Mouse (Mus musculus): ENCODE data around the gene Hsd17b6.

Gene Hsd17b6

DNA sequence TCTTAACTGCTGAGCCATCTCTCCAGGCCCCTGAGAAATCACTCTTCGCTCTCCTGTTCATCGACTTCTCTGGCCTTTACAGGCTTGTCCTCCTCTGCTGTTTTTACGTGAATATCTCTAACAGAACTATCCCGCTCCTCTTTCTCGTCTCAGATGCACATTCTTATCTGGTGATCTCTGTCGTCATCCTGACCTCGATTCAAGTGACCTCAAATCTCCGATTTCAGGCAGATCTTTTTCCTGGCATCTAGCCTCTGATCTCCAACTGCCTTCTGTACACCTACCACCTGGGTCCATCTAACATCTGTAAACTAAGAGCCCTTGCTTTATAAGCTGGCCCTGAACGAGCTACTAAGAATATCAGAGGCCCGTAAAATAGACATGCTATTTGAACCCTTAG is 2.5 kb downstream of the Hsd17b6 start:
- DNase-seq: no peak

DNA sequence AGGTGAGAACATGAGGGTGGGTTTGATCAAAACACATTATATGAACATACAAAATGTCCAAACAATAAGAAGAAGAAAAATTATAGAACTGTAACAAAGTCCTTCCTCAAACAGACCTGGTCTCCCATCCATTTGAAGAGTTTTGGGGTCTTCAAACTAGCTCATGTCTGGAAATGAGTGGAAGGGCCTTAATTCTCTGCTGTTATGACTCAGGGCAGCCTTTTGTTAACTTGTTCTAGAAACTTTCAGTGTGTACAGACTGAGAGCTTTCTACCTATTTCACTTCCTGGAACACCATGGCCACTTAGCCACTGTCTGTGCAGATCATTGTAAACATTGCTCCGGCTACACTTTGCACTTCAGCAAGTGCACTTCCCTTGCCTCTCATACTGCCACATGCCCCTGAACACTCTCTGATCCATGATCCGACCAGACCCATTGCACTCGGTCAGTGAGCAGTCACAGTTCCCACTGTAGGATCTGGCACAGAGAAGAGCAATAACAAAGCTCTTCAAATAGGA is 4.1 kb downstream of the Hsd17b6 start:
- no peak for DNase-seq

DNA sequence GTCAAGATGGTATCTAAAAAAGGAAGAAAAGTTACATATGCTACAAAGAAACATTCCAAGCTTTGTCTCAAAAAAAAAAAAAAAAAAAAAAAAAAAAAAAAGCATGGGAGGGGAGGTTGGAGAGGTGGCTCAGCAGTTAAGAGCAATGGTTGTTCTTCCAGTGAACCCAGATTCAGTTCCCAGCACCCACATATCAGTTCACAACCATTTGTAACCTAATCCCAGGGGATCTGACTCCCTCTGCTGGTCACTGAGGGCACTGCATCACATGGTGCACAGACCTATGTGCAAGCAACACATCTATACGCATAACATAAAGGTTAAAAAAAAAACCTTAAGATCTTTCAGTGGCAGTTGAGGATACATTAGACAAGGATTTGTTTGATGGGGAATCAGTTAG is 9.2 kb downstream of the Hsd17b6 start:
- no peak for DNase-seq

DNA sequence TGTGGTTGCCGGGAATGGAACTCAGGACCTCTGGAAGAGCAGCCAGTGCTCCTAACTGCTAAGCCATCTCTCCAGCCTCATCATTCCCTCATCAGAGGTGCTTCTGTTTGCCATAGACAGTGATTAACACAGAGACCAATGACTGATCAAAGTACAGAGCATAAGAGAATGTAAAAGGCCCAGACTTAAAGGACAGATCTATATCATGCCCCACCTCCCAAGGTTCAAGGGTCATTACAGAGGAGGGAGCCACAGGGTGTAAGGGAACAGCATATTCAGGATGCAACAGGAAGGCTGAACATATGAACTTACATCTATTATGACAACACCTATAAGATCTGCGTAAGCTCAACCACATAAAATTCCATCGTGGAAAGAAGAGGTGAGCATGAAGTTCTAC is 10.7 kb downstream of the Hsd17b6 start:
- DNase-seq: no peak

DNA sequence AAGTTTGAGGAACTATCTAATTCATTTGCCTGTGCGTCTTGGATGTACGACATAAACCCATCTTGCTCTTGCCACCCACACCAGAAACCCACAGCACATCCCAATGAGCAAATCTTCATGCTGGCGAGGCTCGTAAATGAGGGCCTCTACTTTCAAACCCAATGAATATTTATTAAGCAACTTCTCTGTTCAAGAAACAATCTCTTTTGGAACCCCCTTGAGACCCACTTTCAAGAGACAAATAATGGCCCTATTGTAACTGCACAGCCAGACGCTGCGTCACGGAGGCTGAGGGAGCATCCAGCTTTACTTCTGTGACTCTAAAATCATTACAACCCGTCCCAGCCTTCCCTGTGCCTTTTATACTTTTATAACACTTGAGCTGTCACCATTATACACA is 21.8 kb downstream of the Hsd17b6 start:
- DNase-seq: no peak

DNA sequence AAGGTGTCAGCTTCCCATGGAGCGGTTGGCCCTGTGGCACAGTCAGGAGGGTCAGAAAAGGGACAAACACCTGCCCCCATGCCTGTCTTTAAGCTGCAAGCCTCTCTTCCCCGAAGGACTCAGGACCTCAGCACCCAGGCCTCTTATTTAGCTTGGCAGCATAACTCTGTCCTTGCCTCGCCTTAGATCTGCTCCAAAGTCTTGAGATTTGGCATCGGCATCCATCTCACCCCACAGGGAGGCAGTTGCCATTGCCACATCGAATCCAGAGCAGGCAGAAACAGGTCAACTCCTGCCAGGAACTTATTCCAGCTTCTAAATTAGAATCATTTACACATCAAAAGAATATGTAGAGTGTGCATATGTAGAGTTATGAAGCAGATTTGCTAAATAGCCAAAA is 22.8 kb downstream of the Hsd17b6 start:
- DNase-seq: no peak

DNA sequence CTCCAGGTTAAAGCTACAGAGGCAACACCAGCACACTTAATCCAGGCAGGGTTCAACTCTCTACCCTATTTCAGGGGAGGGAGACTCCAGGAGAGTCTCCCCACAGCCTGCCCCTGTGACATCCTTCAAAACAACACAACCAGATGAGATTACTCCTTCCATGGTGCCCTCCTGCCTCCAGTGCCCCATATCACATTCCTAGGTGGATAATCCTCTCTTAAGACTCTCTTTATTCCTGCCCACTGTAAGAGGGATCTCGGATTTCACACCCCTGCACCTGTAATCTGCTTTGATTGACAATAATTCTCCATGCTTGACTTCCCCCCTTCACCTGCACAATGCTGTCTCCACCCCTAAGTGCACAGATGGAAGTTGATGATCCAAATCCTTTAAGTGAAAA is 31.9 kb downstream of the Hsd17b6 start:
- DNase-seq: no peak

DNA sequence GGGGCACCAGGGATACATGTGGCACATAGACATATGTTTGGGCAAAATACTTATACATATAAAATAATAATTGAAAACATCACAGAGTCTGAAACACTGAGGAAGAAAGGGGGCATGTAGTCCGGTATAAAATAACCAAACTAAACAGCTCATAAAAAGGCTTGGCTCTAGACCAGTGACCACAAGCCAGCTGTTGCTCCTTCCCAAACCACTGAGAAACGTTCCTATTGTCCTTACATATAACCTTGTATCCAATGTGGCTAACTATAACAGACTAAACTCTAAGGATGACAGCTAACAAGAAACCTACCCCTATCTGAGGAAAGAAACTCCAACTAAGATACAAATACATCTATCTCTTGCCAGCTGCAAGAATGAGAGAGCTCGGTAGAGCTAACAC is 33.3 kb downstream of the Hsd17b6 start:
- peak; percentile 30 for DNase-seq

DNA sequence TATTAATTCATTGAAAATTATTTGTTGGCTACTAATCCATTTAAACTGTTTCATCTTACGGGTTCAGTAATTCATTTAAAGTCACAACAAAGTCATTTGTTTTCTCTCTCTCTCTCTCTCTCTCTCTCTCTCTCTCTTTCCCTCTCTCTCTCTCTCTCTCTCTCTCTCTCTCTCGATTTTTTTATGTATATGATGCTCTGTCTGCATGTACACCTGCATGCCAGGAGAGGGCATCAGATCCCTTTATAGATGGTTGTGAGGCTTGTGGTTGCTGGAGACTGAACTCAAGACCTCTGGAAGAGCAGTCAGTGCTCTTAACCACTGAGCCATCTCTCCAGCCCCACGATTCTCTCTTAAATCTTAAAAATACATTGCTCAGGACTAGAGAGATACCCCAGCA is 36.3 kb downstream of the Hsd17b6 start:
- no peak for DNase-seq

DNA sequence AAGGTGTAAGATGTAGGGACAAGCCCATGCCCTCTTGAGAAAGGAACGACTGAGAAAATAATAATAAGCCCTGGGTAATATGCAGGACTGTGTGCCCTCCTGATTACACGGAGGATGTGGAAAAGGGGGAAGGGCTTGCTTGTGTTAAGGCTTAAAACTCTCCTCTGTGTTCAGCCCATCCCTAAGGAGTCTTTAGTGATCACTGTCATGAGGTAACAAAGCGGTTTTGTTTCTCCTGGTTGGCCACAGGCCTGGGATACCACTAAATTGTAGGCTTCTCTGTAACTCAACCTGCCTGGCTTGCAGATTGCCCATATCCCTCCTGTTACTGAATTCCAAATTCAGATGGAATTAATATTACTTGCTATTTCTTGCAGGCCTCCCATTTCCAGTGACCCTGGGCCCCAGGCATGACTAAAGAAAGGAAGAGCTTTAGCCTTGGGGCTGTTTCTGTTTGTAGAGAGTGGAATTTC is 37.0 kb downstream of the Hsd17b6 start:
- no peak for DNase-seq

DNA sequence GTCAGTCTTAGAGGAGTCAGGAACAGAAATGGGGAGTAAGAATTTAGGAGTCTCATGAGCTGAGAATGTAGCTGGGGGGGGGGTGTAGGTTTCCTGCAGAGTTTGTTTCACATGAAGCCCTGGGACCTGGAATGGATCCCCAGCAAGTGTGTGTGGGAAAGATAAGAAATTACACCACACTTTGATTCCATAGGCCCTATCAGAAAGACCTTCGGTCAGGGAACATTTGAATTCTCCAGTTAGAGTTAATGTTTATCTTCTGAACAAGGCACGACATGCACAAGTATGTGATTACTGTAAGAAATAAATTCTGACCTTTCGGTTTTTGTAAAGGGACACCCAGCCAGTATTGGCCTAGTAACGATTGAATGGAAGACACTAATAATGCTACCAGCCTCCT is 37.6 kb downstream of the Hsd17b6 start:
- DNase-seq: no peak

DNA sequence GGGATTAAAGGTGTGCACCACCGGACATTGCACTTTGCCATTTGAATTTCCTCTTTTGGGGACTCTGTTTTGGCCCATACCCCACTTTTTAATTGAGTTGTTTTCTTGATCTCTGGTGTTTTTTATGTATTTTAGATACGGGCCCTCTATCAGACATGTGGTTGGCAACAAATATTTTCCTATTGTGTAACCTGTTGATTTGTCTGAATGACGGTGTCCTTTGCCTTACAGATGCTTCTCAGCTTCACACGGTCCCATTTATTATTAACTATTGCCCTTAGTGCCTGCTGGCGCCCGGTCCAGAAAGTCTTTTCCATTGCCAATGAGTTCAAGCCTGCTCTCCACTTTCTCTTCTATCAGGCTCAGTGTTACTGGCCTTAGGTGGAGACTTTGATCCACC is 40.9 kb downstream of the Hsd17b6 start:
- no peak for DNase-seq

DNA sequence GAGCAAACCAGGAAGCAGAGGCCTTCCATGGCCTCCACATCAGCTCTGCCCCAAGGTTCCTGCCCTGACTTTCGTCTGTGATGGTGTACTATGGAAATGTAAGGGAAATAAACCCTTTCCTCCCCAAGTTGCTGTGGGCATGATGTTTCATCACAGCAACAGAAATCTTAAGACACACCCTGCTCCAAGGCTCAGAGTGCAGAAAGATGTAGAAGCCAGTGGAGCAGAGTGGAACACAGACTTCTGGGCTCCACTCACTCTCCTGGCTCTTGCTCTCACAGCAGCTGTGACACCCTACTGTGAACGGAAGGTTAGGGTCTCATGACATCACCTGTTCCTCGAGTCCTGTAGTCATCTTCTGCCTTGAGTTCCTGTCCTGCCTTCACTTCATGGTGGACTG is 43.4 kb downstream of the Hsd17b6 start:
- no peak for DNase-seq

DNA sequence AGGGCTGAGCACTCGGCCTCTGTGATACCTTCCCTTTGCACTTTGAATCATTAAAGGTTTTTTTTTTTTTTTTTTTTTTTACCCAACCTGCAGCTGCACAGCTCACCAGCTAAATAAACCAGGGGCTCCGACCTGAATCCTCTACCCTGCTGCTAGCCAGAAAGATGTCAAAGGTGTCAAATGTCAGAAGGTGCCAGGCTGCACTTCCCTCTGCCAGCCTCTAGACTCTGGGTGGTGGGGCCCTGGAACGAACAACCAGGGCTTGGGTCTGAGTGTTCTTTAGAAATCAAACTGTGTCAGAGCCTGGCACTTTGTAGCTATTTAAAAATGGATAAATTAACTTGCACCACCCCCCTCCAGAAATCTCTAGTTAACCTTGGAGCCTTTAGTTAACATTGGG is 45.0 kb downstream of the Hsd17b6 start:
- no peak for DNase-seq

DNA sequence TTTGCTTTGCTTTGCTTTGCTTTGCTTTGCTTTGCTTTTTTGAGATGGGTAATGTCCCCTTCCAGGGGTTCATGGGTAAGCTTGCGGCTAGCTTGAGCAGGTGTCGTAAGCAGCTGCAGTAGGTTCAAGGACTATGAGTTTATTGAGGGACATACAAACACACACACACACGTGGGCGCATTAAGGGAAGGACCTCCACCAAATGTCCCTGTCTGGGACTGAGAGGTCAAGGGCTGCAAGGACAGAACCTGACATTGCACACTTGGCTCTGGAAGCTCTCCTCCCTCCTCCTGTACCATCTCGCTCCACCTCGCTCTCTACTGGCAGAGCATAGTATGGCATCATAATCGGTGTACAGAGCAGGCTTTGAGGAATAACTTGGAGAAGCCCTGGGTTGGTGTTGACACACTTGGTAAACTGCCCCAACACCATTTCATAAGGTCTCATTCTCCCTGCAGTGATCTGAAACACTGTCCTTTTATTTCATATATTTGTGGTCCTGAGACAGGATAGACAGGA is 48.2 kb downstream of the Hsd17b6 start:
- no peak for DNase-seq

DNA sequence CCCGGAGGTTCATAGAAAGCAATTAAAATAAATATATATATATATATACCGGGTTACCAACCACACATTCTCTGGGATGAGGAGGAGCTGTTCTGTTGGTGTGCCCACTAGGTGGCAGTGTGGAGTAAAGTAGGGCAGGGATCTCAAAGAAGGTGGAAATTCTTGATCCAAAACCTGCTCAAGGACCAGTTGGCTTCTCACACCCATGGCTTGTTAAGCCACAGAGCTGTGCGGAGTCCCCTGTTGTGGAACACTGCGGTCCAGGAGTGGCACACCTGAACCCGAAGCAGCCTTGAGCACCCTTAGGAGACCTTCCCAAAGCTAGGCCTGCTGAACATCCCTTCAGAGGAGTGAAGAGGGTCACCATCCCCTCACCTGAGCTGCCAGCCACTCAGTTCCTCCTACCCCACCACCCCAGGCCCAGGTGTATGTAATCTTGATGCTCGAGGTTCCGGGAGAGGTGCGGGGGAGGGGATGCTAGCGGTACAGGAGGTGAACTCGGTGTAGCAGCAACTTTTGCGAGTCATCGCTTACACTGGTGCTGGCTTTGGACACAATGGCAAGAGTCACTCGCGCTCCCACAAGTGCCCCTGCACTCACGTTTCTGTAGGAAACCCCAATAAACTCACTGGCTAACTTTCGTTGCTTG is 51.1 kb downstream of the Hsd17b6 start:
- DNase-seq: peak; percentile 88

DNA sequence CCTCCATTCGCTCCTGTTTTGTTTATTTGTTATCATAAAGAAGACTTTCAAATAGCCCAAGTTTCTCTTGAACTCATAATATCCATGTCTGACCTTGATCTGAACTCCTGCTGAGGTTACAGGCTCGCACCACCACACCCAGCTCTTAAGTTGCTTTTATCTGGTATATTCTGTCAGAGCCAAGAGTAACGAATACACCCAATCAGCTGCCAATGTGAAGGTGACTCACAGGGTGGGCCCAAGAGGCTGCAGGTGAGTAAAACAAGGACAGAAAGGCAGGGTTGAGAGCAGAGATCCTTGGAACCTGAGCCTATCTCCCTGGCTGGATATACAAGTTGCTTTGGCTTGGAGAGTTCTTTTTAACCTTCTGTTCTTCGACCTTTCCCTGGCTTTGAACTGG is 52.4 kb downstream of the Hsd17b6 start:
- no peak for DNase-seq

DNA sequence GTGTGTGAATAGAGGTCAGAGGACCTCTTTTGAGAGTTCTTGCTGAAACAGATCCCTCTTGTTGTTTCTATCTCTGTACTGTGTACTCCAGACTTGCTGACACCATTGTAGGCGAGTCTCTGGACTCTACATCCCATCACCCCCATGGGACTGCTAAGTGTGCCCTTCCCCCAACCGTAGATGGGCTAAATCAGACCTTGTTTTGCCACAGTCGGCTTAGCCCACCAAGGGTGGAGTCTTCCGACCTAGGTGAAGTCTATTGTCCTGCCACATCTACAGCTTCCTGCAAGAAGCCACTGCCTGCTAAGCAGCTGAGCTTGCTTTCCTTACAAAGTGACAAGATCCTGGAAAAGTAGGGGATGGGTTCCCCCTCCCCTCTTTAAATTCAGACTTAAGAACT is 55.6 kb downstream of the Hsd17b6 start:
- DNase-seq: no peak

DNA sequence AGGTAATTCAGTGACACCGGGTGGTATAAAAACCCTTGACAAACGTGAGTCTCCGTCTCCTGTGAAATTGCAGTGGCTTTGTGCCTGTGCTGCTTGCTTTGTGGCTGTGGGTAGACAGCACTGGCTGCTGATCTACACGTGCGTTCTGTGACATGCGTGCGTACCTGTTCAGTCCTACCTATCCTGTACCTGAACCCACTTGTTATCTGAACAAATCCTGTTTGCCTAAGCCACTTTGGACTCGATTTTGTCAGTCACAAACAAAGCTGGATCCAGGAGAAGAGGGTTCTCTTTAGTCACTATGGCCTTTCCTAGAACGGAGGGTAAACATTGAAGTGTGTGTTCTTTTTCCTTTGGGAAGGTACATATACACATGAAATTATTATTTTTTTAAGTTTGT is 56.0 kb downstream of the Hsd17b6 start:
- no peak for DNase-seq

DNA sequence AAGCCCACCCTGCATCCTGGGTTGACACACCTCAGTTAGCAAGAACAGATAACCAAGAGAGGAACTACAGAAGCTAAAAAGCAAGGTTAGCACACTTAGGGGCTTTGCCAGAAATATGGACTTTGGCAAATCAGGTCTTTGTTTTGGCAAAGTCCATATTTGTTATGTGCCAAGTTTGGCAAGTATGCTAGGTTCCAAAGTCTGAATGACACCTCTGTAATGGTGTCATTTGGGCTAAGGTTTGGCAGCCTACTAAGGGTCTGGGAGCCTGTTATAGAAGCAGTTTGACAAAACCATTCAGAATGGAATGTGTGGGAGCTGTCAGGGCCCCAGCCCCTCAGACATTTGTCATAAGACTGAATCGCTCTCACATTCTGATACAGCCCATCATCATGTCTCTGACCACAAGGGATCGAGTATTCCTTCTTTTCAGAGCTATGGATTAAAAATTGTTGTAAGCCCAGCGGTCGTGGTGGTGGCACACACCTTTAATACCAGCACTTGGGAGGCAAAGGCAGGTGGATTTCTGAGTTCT is 57.7 kb downstream of the Hsd17b6 start:
- no peak for DNase-seq

DNA sequence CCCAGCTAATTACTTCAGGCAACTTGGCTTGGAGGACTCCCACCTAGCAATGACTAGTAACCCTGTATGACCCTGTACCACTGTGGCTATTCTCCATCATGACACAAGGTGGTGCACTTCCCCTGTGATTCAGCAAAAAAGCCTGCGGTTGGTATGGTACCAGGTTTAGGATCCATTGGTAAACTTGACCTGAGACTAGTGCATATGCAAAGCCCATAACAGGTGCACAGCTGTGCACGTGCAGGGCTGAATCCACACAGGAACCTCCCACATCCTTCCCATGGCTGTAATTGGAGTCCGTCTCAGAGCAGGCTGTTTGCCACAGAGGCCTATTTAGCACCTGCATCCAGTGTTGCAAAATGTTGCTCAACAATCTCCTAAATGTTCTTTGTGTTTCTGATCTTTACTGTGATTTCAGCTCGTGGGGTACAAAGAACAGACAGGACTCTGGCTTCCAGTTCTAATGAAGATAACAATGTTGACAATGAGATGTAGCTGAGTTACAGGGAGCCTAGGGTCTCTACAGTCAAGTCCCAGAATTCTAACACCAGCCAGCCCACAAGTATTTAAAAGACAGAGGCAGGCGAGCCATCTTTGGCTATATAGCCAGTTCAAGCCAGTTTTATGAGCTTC is 61.9 kb downstream of the Hsd17b6 start:
- peak; percentile 59 for DNase-seq
